Mouse (Mus musculus) intestine, embryonic 14.5 days (tissue): ENCODE results near the gene Idh1. TPM values are rescaled to one million over a fixed set of nuclear protein-coding genes. Genes with fewer than 3 reads are reported as not detected.

Source experiments
- ATAC-seq: fragments of 200-750 bp; cut with Nextera tagmentation; replicated peaks from 2 replicates; pipeline ENCODE4 v1.8.0; 2017; ENCODE audit warnings: low read depth, moderate number of reproducible peaks, moderate TSS enrichment, moderate library complexity; ENCODE audit not compliant: low FRiP score, low TSS enrichment
- DNase-seq: peaks from one replicate; pipeline ENCODE4 v3.0.0-alpha.2; 2018; ENCODE audit warnings: low spot score
- H3K27ac ChIP-seq: fragments of 300-500 bp; sonication (generic); 2 replicates; pipeline ENCODE4 v1.5.1; 2014; ENCODE audit warnings: low read depth, mild to moderate bottlenecking, control low read depth
- H3K27me3 ChIP-seq: fragments of 300-500 bp; sonication (generic); replicated peaks from 2 replicates; pipeline ENCODE4 v1.6.1; 2014; ENCODE audit warnings: low read length, control low read depth; ENCODE audit not compliant: control insufficient read depth, insufficient read depth
- H3K36me3 ChIP-seq: fragments of 300-500 bp; sonication (generic); 2 replicates; pipeline ENCODE4 v1.6.1; 2014; ENCODE audit warnings: low read length, control low read depth; ENCODE audit not compliant: control insufficient read depth, insufficient read depth
- H3K4me1 ChIP-seq: fragments of 300-500 bp; sonication (generic); replicated peaks from 2 replicates; pipeline ENCODE4 v1.6.1; 2014; ENCODE audit warnings: low read length, control low read depth, mixed read lengths; ENCODE audit not compliant: control insufficient read depth, insufficient read depth
- H3K4me2 ChIP-seq: fragments of 300-500 bp; sonication (generic); 2 replicates; pipeline ENCODE4 v1.6.1; 2014; ENCODE audit warnings: low read length
- H3K4me3 ChIP-seq: fragments of 300-500 bp; sonication (generic); 2 replicates; pipeline ENCODE4 v1.5.1; 2014; ENCODE audit warnings: low read depth, low read length, control low read depth, mixed read lengths
- H3K9ac ChIP-seq: fragments of 300-500 bp; sonication (generic); 2 replicates; pipeline ENCODE4 v1.6.1; 2014; ENCODE audit warnings: mild to moderate bottlenecking, low read length
- H3K9me3 ChIP-seq: fragments of 300-500 bp; sonication (generic); 2 replicates; pipeline ENCODE4 v1.6.1; 2016; ENCODE audit warnings: low read length, control low read depth; ENCODE audit not compliant: control insufficient read depth
- WGBS: fragments of 180-500 bp; shearing (Covaris S2); extraction: QIAGEN DNeasy Blood & Tissue Kit; methylation state at CpG from one replicate; pipeline ENCODE4 v1.1.7; 2014; 5-methylcytosine and 5-hydroxymethylcytosine counted together
- polyA plus RNA-seq: library from polyadenylated mRNA; unstranded; fragments of >200 nt; fragmentation: Nextera tagmentation; extraction: Ambion mirVana; gene quantifications from 2 replicates; pipeline ENCODE4 v1.2.1, GENCODE M21; 2014

Idh1 gene
- polyA plus RNA-seq, 1 experiment from 2014 or later, result 196 TPM

DNA sequence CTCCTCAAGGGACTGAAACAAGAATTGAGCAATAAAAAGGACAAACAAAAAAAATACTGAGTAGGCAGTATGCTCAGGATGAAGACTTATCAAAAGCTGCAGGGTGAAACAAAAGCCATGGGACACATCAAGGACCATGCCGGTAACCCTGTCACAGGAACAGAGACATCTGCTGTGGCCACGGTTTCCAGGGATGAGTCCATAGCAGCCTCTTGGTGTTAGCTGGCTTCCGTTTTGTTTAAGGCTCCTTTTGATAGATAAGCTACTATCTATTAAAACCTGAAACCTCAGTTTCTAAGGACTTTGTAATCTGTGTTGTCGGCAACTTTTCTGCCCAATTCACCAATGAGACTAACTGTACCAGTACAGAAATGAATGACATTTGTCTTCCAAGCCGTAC, 16.4 kb downstream of the Idh1 start:
- ATAC-seq, result no peak
- no peak overlapping the region for H3K4me3 ChIP-seq

DNA sequence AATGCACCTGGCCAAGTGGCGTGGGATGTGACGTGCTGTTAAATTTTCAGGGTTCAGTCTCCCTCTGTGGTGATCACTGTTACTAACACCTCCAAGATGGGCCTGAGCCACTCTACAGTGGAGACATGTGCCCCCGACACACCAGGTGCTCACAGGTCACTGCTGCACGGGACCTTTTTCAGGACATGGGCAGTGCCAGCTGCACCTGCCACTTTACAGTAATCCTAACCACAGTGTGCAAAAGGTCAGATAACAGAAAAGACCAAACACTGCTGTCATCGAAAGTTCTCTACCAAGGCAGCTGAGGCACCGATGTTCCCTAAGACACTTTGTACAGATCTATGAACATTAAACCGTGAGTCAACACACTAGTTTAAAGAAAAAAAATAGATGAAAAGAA, 16.8 kb downstream of the Idh1 start:
- no peak overlapping the region for H3K27ac ChIP-seq
- no peaks in the 10 kb centered on the region for H3K4me1 ChIP-seq
- no peak overlapping the region for H3K9ac ChIP-seq
- ATAC-seq (no peak), DNase-seq (no peak)
- no peaks in the 10 kb centered on the region for H3K9me3 ChIP-seq
- 89% methylated on average over 7 of the region's 7 CpGs for WGBS
- peaks cover 88% of the 10 kb centered on the region for H3K36me3 ChIP-seq
- H3K4me3 ChIP-seq, result no peak overlapping the region
- H3K27me3 ChIP-seq, result no peaks in the 10 kb centered on the region
- no peak overlapping the region for H3K4me2 ChIP-seq

More for the DNA sequence above, 16.4 kb downstream of the Idh1 start:
- H3K27me3 ChIP-seq, result no peaks in the 10 kb centered on the region
- H3K4me1 ChIP-seq, result no peaks in the 10 kb centered on the region
- peaks cover 85% of the 10 kb centered on the region for H3K36me3 ChIP-seq
- 77% methylated on average over 5 of the region's 5 CpGs for WGBS
- DNase-seq, result no peak
- H3K9ac ChIP-seq, result no peak overlapping the region
- no peak overlapping the region for H3K4me2 ChIP-seq
- H3K9me3 ChIP-seq, result no peaks in the 10 kb centered on the region
- no peak overlapping the region for H3K27ac ChIP-seq

DNA sequence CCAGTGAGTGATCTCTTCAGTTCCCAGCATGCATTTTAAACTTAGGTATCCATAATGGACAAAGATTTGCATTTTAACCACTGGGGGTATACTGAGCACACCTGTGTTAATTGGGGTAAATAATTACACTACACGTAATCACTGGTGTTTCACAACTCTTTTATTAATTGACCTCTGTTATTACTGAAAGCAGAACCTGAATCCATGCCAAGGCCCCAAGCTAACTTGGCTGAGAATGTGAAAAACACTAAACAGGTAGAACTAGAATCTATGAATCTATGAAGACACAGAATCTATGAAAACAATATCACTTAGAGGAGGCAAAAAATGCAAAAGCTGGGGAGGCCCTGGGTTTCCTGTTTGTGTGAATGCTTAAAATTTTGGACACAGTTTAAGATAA, 18.8 kb downstream of the Idh1 start:
- H3K27ac ChIP-seq, result no peak overlapping the region
- H3K9me3 ChIP-seq, result no peaks in the 10 kb centered on the region
- H3K27me3 ChIP-seq, result no peaks in the 10 kb centered on the region
- DNase-seq, result no peak
- WGBS, result 90% methylated on average over 1 of the region's 1 CpGs
- ATAC-seq, result no peak
- peaks cover 89% of the 10 kb centered on the region for H3K36me3 ChIP-seq
- no peak overlapping the region for H3K4me2 ChIP-seq
- H3K9ac ChIP-seq, result no peak overlapping the region
- H3K4me1 ChIP-seq, result no peaks in the 10 kb centered on the region
- no peak overlapping the region for H3K4me3 ChIP-seq

DNA sequence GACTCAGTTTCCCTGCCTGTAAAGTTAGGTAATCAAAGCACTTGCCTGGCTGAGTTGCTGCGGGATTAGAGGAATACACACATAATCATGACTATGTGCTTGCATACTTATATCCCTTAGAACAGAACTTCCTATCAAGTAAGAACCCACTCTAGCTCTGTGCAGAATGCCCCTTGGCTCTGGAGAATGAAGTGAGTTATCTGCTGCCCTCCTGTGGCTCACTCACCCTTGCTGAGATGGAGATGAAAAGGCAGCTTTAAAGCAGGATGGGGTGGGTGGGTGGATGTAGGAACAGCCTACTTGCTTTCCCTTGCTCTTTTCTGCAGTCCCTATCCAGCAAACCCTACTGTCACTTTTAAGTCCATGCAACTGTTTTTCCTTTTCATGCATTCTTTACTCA, 24.1 kb downstream of the Idh1 start:
- WGBS, result 96% methylated on average over 1 of the region's 1 CpGs
- Histone ChIP-seq H3K27me3 (no peaks in the 10 kb centered on the region), H3K9me3 (no peaks in the 10 kb centered on the region), H3K4me1 (no peaks in the 10 kb centered on the region), H3K36me3 (peaks cover 92% of the 10 kb centered on the region), H3K4me3 (no peak overlapping the region), H3K9ac (no peak overlapping the region), H3K4me2 (no peak overlapping the region), H3K27ac (no peak overlapping the region)
- DNase-seq (no peak), ATAC-seq (no peak)

DNA sequence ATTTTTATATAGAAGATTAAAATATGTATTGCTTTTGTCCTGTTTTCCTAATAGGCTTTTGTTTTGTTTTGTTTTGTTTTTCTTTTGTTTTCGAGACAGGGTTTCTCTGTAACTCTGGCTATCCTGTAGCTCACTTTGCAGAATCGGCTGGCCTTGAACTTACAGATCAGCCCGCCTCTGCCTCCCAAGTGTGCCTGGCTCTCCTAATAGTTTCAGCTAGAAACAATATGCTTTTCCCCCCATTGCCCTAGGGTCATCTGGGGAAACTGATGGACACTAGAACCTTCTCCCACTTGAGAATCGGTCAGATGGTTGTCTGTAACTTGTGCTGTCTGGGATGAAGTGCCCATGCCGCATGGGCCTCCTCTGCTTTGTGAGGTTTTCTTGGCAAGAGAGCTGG, 30.2 kb downstream of the Idh1 start:
- H3K4me3 ChIP-seq, result no peak overlapping the region
- no peak for ATAC-seq
- WGBS, result 93% methylated on average over 5 of the region's 5 CpGs
- no peaks in the 10 kb centered on the region for H3K27me3 ChIP-seq
- no peak for DNase-seq
- H3K9me3 ChIP-seq, result no peaks in the 10 kb centered on the region
- H3K36me3 ChIP-seq, result peaks cover 34% of the 10 kb centered on the region
- H3K4me1 ChIP-seq, result no peaks in the 10 kb centered on the region
- no peak overlapping the region for H3K27ac ChIP-seq
- H3K4me2 ChIP-seq, result no peak overlapping the region
- H3K9ac ChIP-seq, result no peak overlapping the region

DNA sequence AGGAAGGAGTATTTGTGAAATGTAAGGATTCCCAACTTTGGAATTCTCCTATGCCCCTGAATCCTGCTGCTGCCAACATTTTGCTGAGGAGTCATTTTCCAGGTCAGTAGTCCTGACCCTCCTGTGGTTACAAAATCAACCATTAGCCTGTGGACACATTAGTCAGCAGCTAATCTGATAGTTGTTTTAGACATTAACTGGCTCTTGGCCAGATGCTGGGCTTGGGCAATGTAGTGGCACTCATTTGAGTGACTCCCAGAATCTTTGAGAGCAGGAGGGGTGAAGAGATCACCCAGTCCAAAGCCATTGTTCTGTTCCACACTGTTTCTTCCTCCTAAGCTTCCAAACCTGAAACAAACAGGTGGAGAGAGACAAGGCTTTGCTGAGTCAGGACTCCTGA, 31.5 kb downstream of the Idh1 start:
- Histone ChIP-seq H3K9ac (no peak overlapping the region), H3K4me2 (no peak overlapping the region), H3K36me3 (peaks cover 21% of the 10 kb centered on the region), H3K27me3 (no peaks in the 10 kb centered on the region), H3K4me3 (no peak overlapping the region), H3K9me3 (no peaks in the 10 kb centered on the region), H3K27ac (no peak overlapping the region), H3K4me1 (no peaks in the 10 kb centered on the region)
- DNase-seq (no peak), ATAC-seq (no peak)

DNA sequence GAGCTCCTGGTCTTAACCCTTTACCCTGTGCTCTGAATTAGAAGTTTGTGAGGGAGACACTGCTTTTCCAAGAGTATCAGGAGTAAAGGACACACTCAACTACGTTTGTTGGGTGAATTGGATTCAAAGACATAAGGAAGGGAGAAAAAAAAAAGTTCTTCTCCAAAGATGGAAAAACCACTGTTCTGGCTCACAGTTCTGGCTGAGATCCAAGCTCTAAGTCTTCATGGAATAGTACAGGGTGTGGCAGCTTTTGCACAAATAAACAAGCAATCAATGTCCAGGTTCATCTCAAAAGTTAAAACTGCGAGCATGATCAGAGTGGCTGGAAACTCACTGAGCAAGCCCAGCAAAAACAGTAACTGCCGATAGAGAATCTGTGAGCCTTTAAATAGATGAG, 38.3 kb downstream of the Idh1 start:
- no peak overlapping the region for H3K4me3 ChIP-seq
- no peak for DNase-seq
- H3K36me3 ChIP-seq, result no peaks in the 10 kb centered on the region
- no peak overlapping the region for H3K4me2 ChIP-seq
- 71% methylated on average over 3 of the region's 3 CpGs for WGBS
- no peaks in the 10 kb centered on the region for H3K4me1 ChIP-seq
- no peak for ATAC-seq
- H3K9ac ChIP-seq, result no peak overlapping the region
- H3K27ac ChIP-seq, result no peak overlapping the region
- no peaks in the 10 kb centered on the region for H3K9me3 ChIP-seq
- no peaks in the 10 kb centered on the region for H3K27me3 ChIP-seq

DNA sequence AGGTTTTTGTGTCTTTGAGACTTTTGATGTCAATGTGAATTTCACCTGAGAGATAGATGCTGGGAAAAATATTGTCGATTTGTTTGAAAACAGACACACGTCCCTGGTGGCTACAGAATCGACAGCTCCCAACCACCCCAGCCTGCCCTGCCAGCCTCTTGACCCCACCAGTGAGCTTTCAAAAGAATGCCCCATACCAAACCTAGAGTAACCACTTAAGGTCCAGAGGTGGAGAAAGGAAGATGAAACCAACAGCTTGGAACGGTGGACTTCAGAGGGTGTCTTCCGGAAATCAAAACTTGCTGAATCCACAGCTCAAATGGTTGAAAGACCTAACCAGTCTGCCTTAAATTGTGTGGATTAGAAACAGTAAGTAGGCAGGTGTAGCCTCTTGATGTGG, 39.0 kb downstream of the Idh1 start:
- H3K9ac ChIP-seq, result no peak overlapping the region
- ATAC-seq, result no peak

DNA sequence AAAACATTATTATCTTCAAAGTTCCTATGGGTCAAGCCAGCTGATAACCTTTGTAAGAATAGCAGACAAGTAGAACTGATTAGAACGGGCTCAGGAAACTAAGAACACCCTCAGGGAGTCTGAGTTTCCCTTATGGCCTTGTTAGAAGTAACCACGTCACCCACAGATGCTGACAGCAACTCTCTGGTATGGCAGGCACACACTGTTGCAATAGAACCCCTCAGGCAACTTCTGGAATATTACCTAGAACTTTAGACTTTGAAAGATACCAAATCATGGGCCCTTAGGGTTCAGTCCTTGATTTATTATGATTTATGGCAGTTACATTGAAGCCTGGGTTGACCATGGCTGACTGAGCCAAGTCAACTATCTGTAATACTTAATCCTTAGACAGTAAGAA, 39.7 kb downstream of the Idh1 start:
- WGBS, result 43% methylated on average over 2 of the region's 2 CpGs
- Histone ChIP-seq H3K4me2 (no peak overlapping the region), H3K27me3 (no peaks in the 10 kb centered on the region), H3K36me3 (no peaks in the 10 kb centered on the region), H3K4me1 (no peaks in the 10 kb centered on the region), H3K9ac (no peak overlapping the region), H3K4me3 (no peak overlapping the region), H3K9me3 (no peaks in the 10 kb centered on the region), H3K27ac (no peak overlapping the region)
- no peak for ATAC-seq
- DNase-seq, result no peak

More for the DNA sequence above, 39.0 kb downstream of the Idh1 start:
- Histone ChIP-seq H3K27me3 (no peaks in the 10 kb centered on the region), H3K36me3 (no peaks in the 10 kb centered on the region), H3K4me1 (no peaks in the 10 kb centered on the region), H3K27ac (no peak overlapping the region), H3K9me3 (no peaks in the 10 kb centered on the region), H3K4me3 (no peak overlapping the region), H3K4me2 (no peak overlapping the region)
- 93% methylated on average over 5 of the region's 5 CpGs for WGBS
- DNase-seq, result no peak
